13 mouse cellular contexts compared by ENCODE assay signal in the genomic region with DNA sequence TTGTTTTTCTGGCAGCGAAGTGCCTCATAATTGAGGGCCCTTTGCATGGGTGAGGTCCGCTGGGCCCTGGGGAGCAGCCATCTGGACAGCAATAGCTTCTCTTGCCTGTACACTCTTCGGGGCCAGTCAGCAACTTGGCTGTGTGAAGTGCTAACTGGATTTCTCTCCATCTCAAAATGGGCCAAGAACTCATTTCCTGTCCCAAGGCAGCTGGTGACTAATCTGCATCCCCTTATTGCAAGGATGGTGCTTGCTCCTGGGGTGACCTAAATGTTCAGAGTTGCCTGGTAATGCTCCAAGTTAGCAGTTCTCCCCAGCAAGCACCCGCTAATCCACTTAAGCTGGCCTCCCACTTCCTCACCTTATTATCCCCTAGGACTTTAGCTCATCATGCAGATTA.
DNase-seq lines count a peak whose midpoint lies in the region; ATAC-seq and TF ChIP-seq lines count a peak whose summit lies in the region.
"Had no signal": no experiment of that assay in that cellular context is flagged by ENCODE, and none has a peak within 500 bp of the region (broad histone marks: within the 10 kb centered on the region; RNA-seq: fewer than 3 reads in every experiment).

No protein-coding gene starts in this region.

- no peak for ATAC-seq in heart, embryonic 11.5 days (replicated peaks; ENCODE audit: insufficient number of reproducible peaks, low FRiP score, low TSS enrichment)
- peak; percentile 26; the same call in 1 of the 2 replicates for ATAC-seq in midbrain, embryonic 16.5 days
- ATAC-seq in midbrain, embryonic 14.5 days (ENCODE audit: low FRiP score, low TSS enrichment) = no peak
- ATAC-seq in forebrain, embryonic 15.5 days (replicated peaks) = peak; percentile 60
- ATAC-seq: lung, postnatal 0 days had no signal

- H3K9me3 ChIP-seq in heart, embryonic 11.5 days (replicated peaks; ENCODE audit: control insufficient read depth, low read length) = no peaks in the 10 kb centered on the region
- no peaks in the 10 kb centered on the region for H3K9me3 ChIP-seq in midbrain, embryonic 16.5 days (replicated peaks; ENCODE audit: control insufficient read depth, low read length, poor library complexity, severe bottlenecking)
- H3K9me3 ChIP-seq in midbrain, embryonic 14.5 days (ENCODE audit: control insufficient read depth, low read length) = no peaks in the 10 kb centered on the region
- no peaks in the 10 kb centered on the region for H3K9me3 ChIP-seq in forebrain, embryonic 15.5 days
- H3K9me3 ChIP-seq: limb, embryonic 13.5 days had no signal

- H3K27ac ChIP-seq in heart, adult 2 months = no peak overlapping the region
- H3K27ac ChIP-seq in heart, embryonic 11.5 days (ENCODE audit: low read depth, low read length) = no peak overlapping the region
- H3K27ac ChIP-seq in midbrain, embryonic 16.5 days (ENCODE audit: low read length) = no peak overlapping the region
- no peak overlapping the region for H3K27ac ChIP-seq in midbrain, embryonic 14.5 days (replicated peaks; ENCODE audit: low read depth, low read length)
- no peak overlapping the region for H3K27ac ChIP-seq in forebrain, embryonic 15.5 days (replicated peaks)
- H3K27ac ChIP-seq: limb, embryonic 13.5 days had no signal

- no peaks in the 10 kb centered on the region for H3K79me2 ChIP-seq in heart, adult 2 months (replicated peaks; ENCODE audit: control insufficient read depth, insufficient read depth, low read length)

- TF ChIP-seq POLR2A in heart, adult 2 months (IDR thresholded peaks at IDR 0.05; ENCODE audit: insufficient read depth, low read depth, low read length) = no peak

- WGBS in heart, adult 2 months = 33% methylated on average over 4 of the region's 4 CpGs
- 38% methylated on average over 4 of the region's 4 CpGs for whole genome bisulfite sequencing in heart, embryonic 11.5 days (ENCODE audit: insufficient replicate concordance)
- WGBS in midbrain, embryonic 16.5 days = 37% methylated on average over 4 of the region's 4 CpGs
- WGBS in midbrain, embryonic 14.5 days = 48% methylated on average over 4 of the region's 4 CpGs
- WGBS in forebrain, embryonic 15.5 days = 24% methylated on average over 4 of the region's 4 CpGs

- no peaks in the 10 kb centered on the region for H3K4me1 ChIP-seq in heart, adult 2 months (ENCODE audit: control insufficient read depth, insufficient read depth, low read length)
- no peaks in the 10 kb centered on the region for H3K4me1 ChIP-seq in heart, embryonic 11.5 days (ENCODE audit: control insufficient read depth, insufficient read depth, low read length)
- peaks cover 12% of the 10 kb centered on the region; the same call in 1 of the 2 replicates for H3K4me1 ChIP-seq in midbrain, embryonic 16.5 days (ENCODE audit: control insufficient read depth, insufficient read depth, low read length)
- H3K4me1 ChIP-seq in midbrain, embryonic 14.5 days (ENCODE audit: control insufficient read depth, insufficient read depth, low read length) = peaks cover 9% of the 10 kb centered on the region; the same call in 1 of the 2 replicates
- 0 out of 2 replicates have a peak, but pooled peaks cover 4% of the 10 kb centered on the region for H3K4me1 ChIP-seq in forebrain, embryonic 15.5 days
- H3K4me1 ChIP-seq: limb, embryonic 13.5 days had no signal

- no peaks in the 10 kb centered on the region for H3K27me3 ChIP-seq in heart, adult 2 months (ENCODE audit: control insufficient read depth, insufficient read depth, low read length)
- no peaks in the 10 kb centered on the region for H3K27me3 ChIP-seq in heart, embryonic 11.5 days (ENCODE audit: control insufficient read depth, insufficient read depth, low read length)
- H3K27me3 ChIP-seq in midbrain, embryonic 16.5 days (ENCODE audit: control insufficient read depth, insufficient read depth, low read depth, low read length) = no peaks in the 10 kb centered on the region
- H3K27me3 ChIP-seq in midbrain, embryonic 14.5 days (ENCODE audit: control insufficient read depth, insufficient read depth, low read length) = no peaks in the 10 kb centered on the region
- H3K27me3 ChIP-seq in forebrain, embryonic 15.5 days = no peaks in the 10 kb centered on the region
- H3K27me3 ChIP-seq: CH12.LX; limb, embryonic 13.5 days had no signal

- no peak overlapping the region for H3K4me3 ChIP-seq in heart, adult 2 months
- H3K4me3 ChIP-seq in heart, embryonic 11.5 days (ENCODE audit: low read depth, low read length) = no peak overlapping the region
- no peak overlapping the region for H3K4me3 ChIP-seq in midbrain, embryonic 16.5 days (ENCODE audit: low read depth, low read length)
- no peak overlapping the region for H3K4me3 ChIP-seq in midbrain, embryonic 14.5 days (replicated peaks; ENCODE audit: low read depth, low read length)
- H3K4me3 ChIP-seq in forebrain, embryonic 15.5 days = no peak overlapping the region
- H3K4me3 ChIP-seq: limb, embryonic 13.5 days; myocyte had no signal

- no peak overlapping the region for H3K4me2 ChIP-seq in heart, embryonic 11.5 days
- H3K4me2 ChIP-seq in midbrain, embryonic 16.5 days (ENCODE audit: low read length) = no peak overlapping the region
- no peak overlapping the region for H3K4me2 ChIP-seq in midbrain, embryonic 14.5 days (ENCODE audit: low read length)
- H3K4me2 ChIP-seq in forebrain, embryonic 15.5 days (replicated peaks) = no peak overlapping the region
- H3K4me2 ChIP-seq: limb, embryonic 13.5 days had no signal

- DNase-seq in heart, adult 2 months = peak; percentile 27 to 56
- no peak for DNase-seq in midbrain, embryonic 14.5 days
- DNase-seq in retina, postnatal 7 days (ENCODE audit: low read depth, low spot score) = peak; percentile 28
- DNase-seq in MN1 (ENCODE audit: low spot score) = no peak
- no peak for DNase-seq in thymus, postnatal 36 days
- DNase-seq: kidney, postnatal 4 days had no signal

- no peaks in the 10 kb centered on the region for H3K36me3 ChIP-seq in heart, adult 2 months (ENCODE audit: control insufficient read depth, insufficient read depth, low read length)
- H3K36me3 ChIP-seq in heart, embryonic 11.5 days (ENCODE audit: control insufficient read depth, insufficient read depth, low read length) = no peaks in the 10 kb centered on the region
- H3K36me3 ChIP-seq in midbrain, embryonic 16.5 days (ENCODE audit: control insufficient read depth, insufficient read depth, low read length) = no peaks in the 10 kb centered on the region
- H3K36me3 ChIP-seq in midbrain, embryonic 14.5 days (ENCODE audit: control insufficient read depth, insufficient read depth, low read length) = no peaks in the 10 kb centered on the region
- no peaks in the 10 kb centered on the region for H3K36me3 ChIP-seq in forebrain, embryonic 15.5 days
- H3K36me3 ChIP-seq: limb, embryonic 13.5 days had no signal

- TF ChIP-seq EP300 in heart, adult 2 months (IDR thresholded peaks at IDR 0.05; ENCODE audit: insufficient read depth, low read depth, low read length) = no peak

- H3K9ac ChIP-seq in heart, adult 2 months (ENCODE audit: low read depth, low read length) = no peak overlapping the region
- H3K9ac ChIP-seq in heart, embryonic 11.5 days (ENCODE audit: low read depth, low read length) = no peak overlapping the region
- no peak overlapping the region for H3K9ac ChIP-seq in midbrain, embryonic 16.5 days (ENCODE audit: low read depth, low read length)
- no peak overlapping the region for H3K9ac ChIP-seq in midbrain, embryonic 14.5 days (replicated peaks; ENCODE audit: low read length)
- H3K9ac ChIP-seq in forebrain, embryonic 15.5 days (replicated peaks) = no peak overlapping the region
- H3K9ac ChIP-seq: limb, embryonic 13.5 days had no signal

- intact Hi-C loops in heart, adult 2 months (cut with DNase I) = no loop called here

- no peak for TF ChIP-seq CTCF in heart, adult 2 months (IDR thresholded peaks at IDR 0.05)

Comparison
In these comparisons a context has a peak if more than half of its experiments do, and no peak if none do; other contexts are left out.
1. ATAC-seq: peak in midbrain, embryonic 16.5 days (single experiment) and forebrain, embryonic 15.5 days (single experiment); none in heart, embryonic 11.5 days (single experiment) and midbrain, embryonic 14.5 days (single experiment).
2. DNase-seq: peak in heart, adult 2 months (2 of 2) and retina, postnatal 7 days (single experiment); none in midbrain, embryonic 14.5 days (single experiment), MN1 (single experiment) and thymus, postnatal 36 days (0 of 2).